In genomic region chr1:39934954-39935353, GRCm38 (mm10) we compare ENCODE assay signal across 14 mouse cellular contexts. TPM values are rescaled to one million over a fixed set of nuclear protein-coding genes. Genes with fewer than 3 reads are reported as not detected.
DNase-seq lines count a peak whose midpoint lies in the region; ATAC-seq lines count a peak whose summit lies in the region.
"Had no signal": no experiment of that assay in that cellular context is flagged by ENCODE, and none has a peak within 500 bp of the region (broad histone marks: within the 10 kb centered on the region; RNA-seq: fewer than 3 reads in every experiment).

No protein-coding gene starts in this region.

- H3K9me3 ChIP-seq in hindbrain, embryonic 12.5 days (replicated peaks) = no peaks in the 10 kb centered on the region
- no peaks in the 10 kb centered on the region for H3K9me3 ChIP-seq in hindbrain, embryonic 11.5 days (ENCODE audit: control insufficient read depth, low read length)
- no peaks in the 10 kb centered on the region for H3K9me3 ChIP-seq in lung, embryonic 15.5 days
- H3K9me3 ChIP-seq in limb, embryonic 13.5 days = no peaks in the 10 kb centered on the region
- H3K9me3 ChIP-seq: intestine, embryonic 15.5 days; limb, embryonic 15.5 days had no signal

- no peak for ATAC-seq in hindbrain, embryonic 12.5 days (ENCODE audit: low FRiP score)
- ATAC-seq in hindbrain, embryonic 11.5 days (ENCODE audit: low FRiP score) = no peak
- ATAC-seq in lung, embryonic 15.5 days (ENCODE audit: borderline replicate concordance, extremely low read depth, low FRiP score, low TSS enrichment) = no peak
- no peak for ATAC-seq in limb, embryonic 13.5 days (ENCODE audit: low FRiP score, low read depth)
- ATAC-seq: intestine, embryonic 15.5 days had no signal

- no peak overlapping the region for H3K9ac ChIP-seq in hindbrain, embryonic 12.5 days
- H3K9ac ChIP-seq in hindbrain, embryonic 11.5 days (ENCODE audit: low read depth, low read length) = no peak overlapping the region
- no peak overlapping the region for H3K9ac ChIP-seq in lung, embryonic 15.5 days
- H3K9ac ChIP-seq in limb, embryonic 13.5 days = no peak overlapping the region
- H3K9ac ChIP-seq: intestine, embryonic 15.5 days; limb, embryonic 15.5 days had no signal

- H3K27ac ChIP-seq in hindbrain, embryonic 12.5 days = no peak overlapping the region
- H3K27ac ChIP-seq in hindbrain, embryonic 11.5 days (ENCODE audit: low read depth, low read length) = no peak overlapping the region
- no peak overlapping the region for H3K27ac ChIP-seq in lung, embryonic 15.5 days
- no peak overlapping the region for H3K27ac ChIP-seq in limb, embryonic 13.5 days
- H3K27ac ChIP-seq: intestine, embryonic 15.5 days; limb, embryonic 15.5 days had no signal

- H3K27me3 ChIP-seq in hindbrain, embryonic 12.5 days = no peaks in the 10 kb centered on the region
- no peaks in the 10 kb centered on the region for H3K27me3 ChIP-seq in hindbrain, embryonic 11.5 days (ENCODE audit: control insufficient read depth, insufficient read depth, low read length)
- H3K27me3 ChIP-seq in lung, embryonic 15.5 days = no peaks in the 10 kb centered on the region
- no peaks in the 10 kb centered on the region for H3K27me3 ChIP-seq in limb, embryonic 13.5 days
- H3K27me3 ChIP-seq: CH12.LX; intestine, embryonic 15.5 days; limb, embryonic 15.5 days had no signal

- DNase-seq in hindbrain, embryonic 11.5 days (ENCODE audit: low spot score) = no peak
- DNase-seq in lung, postnatal 4 days = no peak
- DNase-seq in thymus, postnatal 14 days = peak; percentile 71
- DNase-seq in urinary bladder, postnatal 36 days (ENCODE audit: low spot score in 2 of 2) = no peak
- no peak for DNase-seq in gastrocnemius, postnatal 10 days
- DNase-seq: adrenal gland, postnatal 14 days; heart, adult 11 months; layer of hippocampus, adult 9-11 months had no signal

- WGBS in hindbrain, embryonic 12.5 days = 26% methylated on average over 8 of the region's 8 CpGs
- 24% methylated on average over 8 of the region's 8 CpGs for WGBS in hindbrain, embryonic 11.5 days
- 41% methylated on average over 8 of the region's 8 CpGs for WGBS in lung, embryonic 15.5 days
- 17% methylated on average over 8 of the region's 8 CpGs for WGBS in limb, embryonic 13.5 days

- H3K4me3 ChIP-seq in hindbrain, embryonic 12.5 days = no peak overlapping the region
- H3K4me3 ChIP-seq in hindbrain, embryonic 11.5 days (ENCODE audit: low read depth, low read length) = no peak overlapping the region
- H3K4me3 ChIP-seq in lung, embryonic 15.5 days = no peak overlapping the region
- no peak overlapping the region for H3K4me3 ChIP-seq in limb, embryonic 13.5 days

- peak overlapping the region; percentile 52; the same call in 1 of the 2 replicates for H3K4me2 ChIP-seq in hindbrain, embryonic 12.5 days (replicated peaks)
- H3K4me2 ChIP-seq in hindbrain, embryonic 11.5 days (replicated peaks; ENCODE audit: low read depth, low read length) = no peak overlapping the region
- H3K4me2 ChIP-seq in lung, embryonic 15.5 days = peak overlapping the region; percentile 60; the same call in 1 of the 2 replicates
- peak overlapping the region; percentile 17 for H3K4me2 ChIP-seq in limb, embryonic 13.5 days (replicated peaks)

- peaks cover 4% of the 10 kb centered on the region; the same call in 1 of the 2 replicates for H3K36me3 ChIP-seq in hindbrain, embryonic 12.5 days
- H3K36me3 ChIP-seq in hindbrain, embryonic 11.5 days (ENCODE audit: control insufficient read depth, insufficient read depth, low read length) = no peaks in the 10 kb centered on the region
- H3K36me3 ChIP-seq in lung, embryonic 15.5 days = no peaks in the 10 kb centered on the region
- H3K36me3 ChIP-seq in limb, embryonic 13.5 days = peaks cover 18% of the 10 kb centered on the region
- H3K36me3 ChIP-seq: intestine, embryonic 15.5 days; limb, embryonic 15.5 days had no signal

- H3K4me1 ChIP-seq in hindbrain, embryonic 12.5 days = peaks cover 96% of the 10 kb centered on the region
- peaks cover 12% of the 10 kb centered on the region for H3K4me1 ChIP-seq in hindbrain, embryonic 11.5 days (replicated peaks; ENCODE audit: control insufficient read depth, insufficient read depth, low read length)
- H3K4me1 ChIP-seq in lung, embryonic 15.5 days = peaks cover 92% of the 10 kb centered on the region
- peaks cover 95% of the 10 kb centered on the region for H3K4me1 ChIP-seq in limb, embryonic 13.5 days

RNA-seq across cellular contexts. Expression of gene Map4k4, which starts 34.2 kb away (rescaled TPM):
- 65.6 and 66.2 TPM in 2 replicates for polyA plus RNA-seq in hindbrain, embryonic 12.5 days (2016; fragmentation: Nextera tagmentation; extraction: Ambion mirVana)
- polyA plus RNA-seq in hindbrain, embryonic 11.5 days (2014; fragmentation: Nextera tagmentation; extraction: Ambion mirVana) = 42.3 and 68.2 TPM in 2 replicates
- 30.9 and 39.5 TPM in 2 replicates for polyA plus RNA-seq in lung, embryonic 15.5 days (2015; fragmentation: Nextera tagmentation; extraction: Ambion mirVana)
- polyA plus RNA-seq in limb, embryonic 13.5 days (2015; fragmentation: Nextera tagmentation; extraction: Ambion mirVana) = 49.3 and 54.9 TPM in 2 replicates
- total RNA-seq in gastrocnemius, postnatal 10 days (2021) = 100 to 1,000 TPM in 1 of 2 experiments, 10 to 100 TPM in 1; 87.8 to 121 TPM
